Mouse (Mus musculus) stomach, postnatal 0 days (tissue): ENCODE results near the gene Gpr65. TPM values are rescaled to one million over a fixed set of nuclear protein-coding genes. Genes with fewer than 3 reads are reported as not detected.
"Not testable (repeated sequence)": the region's sequence is repeated elsewhere in the genome, so short reads cannot be mapped to it uniquely, and the experiment has no call there.

Experiments used
- ATAC-seq: fragments of 200-750 bp; cut with Nextera tagmentation; 2 replicates; pipeline ENCODE4 v1.8.0; 2017; ENCODE audit not compliant: low FRiP score, low TSS enrichment
- DNase-seq: peaks from one replicate; pipeline ENCODE4 v3.0.0-alpha.2; 2016; ENCODE audit warnings: low spot score
- H3K27ac ChIP-seq: fragments of 300-500 bp; sonication (generic); replicated peaks from 2 replicates; pipeline ENCODE4 v1.5.1; 2014; ENCODE audit warnings: mild to moderate bottlenecking, control low read depth
- H3K27me3 ChIP-seq: fragments of 300-500 bp; sonication (generic); 2 replicates; pipeline ENCODE4 v1.6.1; 2014; ENCODE audit warnings: low read length; ENCODE audit not compliant: control insufficient read depth, insufficient read depth
- H3K36me3 ChIP-seq: fragments of 300-500 bp; sonication (generic); 2 replicates; pipeline ENCODE4 v1.6.1; 2014; ENCODE audit warnings: low read length, mixed read lengths; ENCODE audit not compliant: control insufficient read depth, insufficient read depth
- H3K4me1 ChIP-seq: fragments of 300-500 bp; sonication (generic); replicated peaks from 2 replicates; pipeline ENCODE4 v1.6.1; 2014; ENCODE audit warnings: antibody characterized with exemption; ENCODE audit not compliant: control insufficient read depth, insufficient read depth
- H3K4me2 ChIP-seq: fragments of 300-500 bp; sonication (generic); replicated peaks from 2 replicates; pipeline ENCODE4 v1.6.1; 2014; ENCODE audit warnings: low read depth, mild to moderate bottlenecking, control low read depth, moderate library complexity
- H3K4me3 ChIP-seq: fragments of 300-500 bp; sonication (generic); 2 replicates; pipeline ENCODE4 v1.5.1; 2014; ENCODE audit warnings: low read depth, low read length, control low read depth
- H3K9ac ChIP-seq: fragments of 300-500 bp; sonication (generic); 2 replicates; pipeline ENCODE4 v1.6.1; 2014; ENCODE audit warnings: mild to moderate bottlenecking, low read length, control low read depth, mixed read lengths
- H3K9me3 ChIP-seq: fragments of 300-500 bp; sonication (generic); 2 replicates; pipeline ENCODE4 v1.6.1; 2016; ENCODE audit warnings: low read length; ENCODE audit not compliant: control insufficient read depth
- CTCF ChIP-seq: IDR thresholded peaks from 2 replicates; pipeline ENCODE4 v1.5.1; 2016; ENCODE audit warnings: antibody characterized with exemption, low read depth, mild to moderate bottlenecking, moderate library complexity
- EP300 ChIP-seq: optimal IDR thresholded peaks from 2 replicates; pipeline ENCODE3; 2016; ENCODE audit warnings: antibody characterized with exemption
- WGBS: fragments of 180-500 bp; shearing (Covaris S2); extraction: QIAGEN DNeasy Blood & Tissue Kit; methylation state at CpG from one replicate; pipeline ENCODE4 v1.1.7; 2014; 5-methylcytosine and 5-hydroxymethylcytosine counted together
- polyA plus RNA-seq: library from polyadenylated mRNA; unstranded; fragments of >200 nt; fragmentation: Nextera tagmentation; extraction: Ambion mirVana; gene quantifications from 2 replicates; pipeline ENCODE4 v1.2.1, GENCODE M21; 2015

Gpr65 gene
- polyA plus RNA-seq: 1.9 and 2.0 TPM in 2 replicates

- Histone ChIP-seq H3K36me3 (no peaks in the 10 kb centered on the region), H3K27ac (no peak within 1 kb of the TSS), H3K4me3 (no peak within 1 kb of the TSS), H3K27me3 (no peaks in the 10 kb centered on the region), H3K9ac (no peak within 1 kb of the TSS), H3K9me3 (no peaks in the 10 kb centered on the region), H3K4me2 (no peak within 1 kb of the TSS), H3K4me1 (no peaks in the 10 kb centered on the region)
- no peak for ATAC-seq
- 84% methylated on average over 13 of the region's 13 CpGs for WGBS
- no peak for TF ChIP-seq EP300
- no peak for DNase-seq
Measured at GRCm38 (mm10) chr12:98268441-98269369, at the start of gene Gpr65. Gene Gpr65 (plus strand): TSS chr12:98268635.

DNA sequence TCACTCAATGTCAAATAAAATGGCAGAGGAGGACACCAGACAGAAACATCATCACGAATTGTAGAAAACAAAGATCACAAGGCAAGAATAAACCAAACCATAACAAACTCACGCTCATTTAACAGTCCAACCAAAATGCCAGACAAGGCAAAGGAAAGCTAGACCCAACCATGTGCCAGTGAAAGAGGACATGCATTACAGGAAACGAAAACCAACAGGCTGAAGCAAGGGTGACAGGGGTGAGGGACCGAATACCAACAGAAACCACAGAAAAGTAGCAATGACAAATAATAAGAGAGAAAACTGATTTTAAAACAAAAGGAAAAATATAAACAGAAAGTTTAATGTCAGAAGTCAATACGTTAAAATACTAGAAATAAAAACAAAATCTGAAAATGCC, 45.1 kb upstream of the Gpr65 start:
- WGBS: 86% methylated on average over 5 of the region's 5 CpGs
- H3K9me3 ChIP-seq: no peaks in the 10 kb centered on the region
- DNase-seq: no peak
- no peak overlapping the region for H3K4me3 ChIP-seq
- no peak overlapping the region for H3K27ac ChIP-seq
- no peak overlapping the region for H3K4me2 ChIP-seq
- no peaks in the 10 kb centered on the region for H3K27me3 ChIP-seq
- ATAC-seq: no peak
- no peak overlapping the region for H3K9ac ChIP-seq
- no peak for TF ChIP-seq EP300
- no peak for TF ChIP-seq CTCF
- no peaks in the 10 kb centered on the region for H3K36me3 ChIP-seq
- no peaks in the 10 kb centered on the region for H3K4me1 ChIP-seq

DNA sequence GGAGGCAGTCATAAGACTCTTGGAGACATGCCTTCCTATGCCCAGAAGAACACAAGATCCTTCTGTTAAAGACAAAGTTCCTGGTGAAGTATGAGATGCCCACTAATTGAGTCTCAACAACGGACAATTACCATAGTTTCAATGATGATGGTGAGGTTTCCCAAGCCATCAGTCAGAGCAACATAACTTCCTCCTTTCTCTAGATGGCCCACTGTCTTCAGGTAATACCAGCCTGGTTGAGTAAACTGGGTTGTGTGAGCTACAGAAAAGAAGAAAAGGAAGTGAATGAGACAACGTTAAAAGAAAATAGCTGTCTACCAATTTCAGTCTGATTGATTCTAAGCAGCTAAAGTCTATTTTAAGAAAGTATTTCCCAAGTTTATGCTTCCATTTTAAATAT, 41.4 kb upstream of the Gpr65 start:
- TF ChIP-seq EP300: no peak
- no peak for TF ChIP-seq CTCF
- Histone ChIP-seq H3K9me3 (no peaks in the 10 kb centered on the region), H3K27ac (no peak overlapping the region), H3K4me3 (no peak overlapping the region), H3K27me3 (no peaks in the 10 kb centered on the region), H3K4me1 (no peaks in the 10 kb centered on the region), H3K9ac (no peak overlapping the region), H3K4me2 (no peak overlapping the region), H3K36me3 (no peaks in the 10 kb centered on the region)
- no peak for ATAC-seq
- no peak for DNase-seq
- 90% methylated on average over 2 of the region's 2 CpGs for WGBS

DNA sequence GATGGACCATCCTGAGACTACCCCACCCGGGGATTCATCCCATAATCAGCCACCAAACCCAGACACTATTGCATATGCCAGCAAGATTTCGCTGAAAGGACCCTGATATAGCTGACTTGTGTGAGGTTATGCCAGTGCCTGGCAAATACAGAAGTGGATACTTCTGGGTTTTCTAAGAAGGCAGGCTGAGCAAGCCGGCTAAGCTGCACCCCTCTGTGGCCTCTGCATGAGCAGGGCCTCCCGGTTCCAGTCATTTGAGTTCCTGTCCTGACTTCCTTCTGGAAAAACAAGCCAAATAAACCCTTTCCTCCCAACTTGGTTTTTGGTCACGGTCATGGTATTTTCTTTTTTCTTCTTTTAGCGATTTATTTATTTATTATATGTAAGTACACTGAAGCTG, 30.0 kb upstream of the Gpr65 start:
- not testable (repeated sequence) for H3K4me2 ChIP-seq, H3K36me3 ChIP-seq, H3K27me3 ChIP-seq, DNase-seq, ATAC-seq, H3K4me1 ChIP-seq, H3K4me3 ChIP-seq, H3K9ac ChIP-seq, H3K9me3 ChIP-seq, H3K27ac ChIP-seq
- 88% methylated on average over 6 of the region's 6 CpGs for WGBS

DNA sequence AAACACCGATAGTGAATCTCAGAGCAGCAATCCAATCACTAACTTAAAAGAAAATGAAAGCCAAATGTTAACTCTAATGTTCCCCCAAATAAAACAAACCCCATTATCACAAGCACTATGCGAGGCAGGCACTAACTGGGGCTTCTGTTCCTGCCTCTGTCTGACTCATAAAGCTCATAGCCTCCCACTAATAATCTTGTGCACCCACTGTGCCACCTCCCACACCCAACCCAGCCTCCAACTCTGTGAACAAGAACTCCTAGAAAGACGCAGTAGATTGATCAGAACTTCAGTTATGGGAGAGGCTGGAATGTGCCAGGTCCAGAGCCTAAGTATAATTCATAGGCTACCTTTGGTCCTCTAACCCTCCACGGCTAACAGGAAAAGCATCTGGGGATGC, 24.3 kb upstream of the Gpr65 start:
- no peaks in the 10 kb centered on the region for H3K36me3 ChIP-seq
- WGBS: 77% methylated on average over 4 of the region's 4 CpGs
- no peaks in the 10 kb centered on the region for H3K9me3 ChIP-seq
- H3K9ac ChIP-seq: no peak overlapping the region
- DNase-seq (no peak), ATAC-seq (no peak)
- H3K4me3 ChIP-seq: no peak overlapping the region
- no peak for TF ChIP-seq CTCF
- no peak for TF ChIP-seq EP300
- no peaks in the 10 kb centered on the region for H3K27me3 ChIP-seq
- H3K4me1 ChIP-seq: no peaks in the 10 kb centered on the region
- no peak overlapping the region for H3K4me2 ChIP-seq
- no peak overlapping the region for H3K27ac ChIP-seq

- 88% methylated on average over 5 of the region's 5 CpGs for WGBS
- DNase-seq (no peak), ATAC-seq (no peak)
- Histone ChIP-seq H3K9me3 (no peaks in the 10 kb centered on the region), H3K4me1 (no peaks in the 10 kb centered on the region), H3K27ac (no peak overlapping the region), H3K27me3 (no peaks in the 10 kb centered on the region), H3K36me3 (no peaks in the 10 kb centered on the region), H3K4me2 (no peak overlapping the region), H3K4me3 (no peak overlapping the region), H3K9ac (no peak overlapping the region)
- TF ChIP-seq EP300: no peak
- no peak for TF ChIP-seq CTCF
Measured at GRCm38 (mm10) chr12:98244865-98245264, 23.6 kb upstream of the Gpr65 start.
